Mouse (Mus musculus) liver, embryonic 13.5 days (tissue): ENCODE measurements around the gene Tmx2. TPM values are rescaled to one million over a fixed set of nuclear protein-coding genes. Genes with fewer than 3 reads are reported as not detected.

Experiments used
- ATAC-seq: fragments of 200-750 bp; cut with Nextera tagmentation; 2 replicates; pipeline ENCODE4 v1.8.0; 2017; ENCODE audit warnings: low read depth, mild to moderate bottlenecking, moderate number of reproducible peaks, moderate library complexity
- DNase-seq: peaks from one replicate; pipeline ENCODE4 v3.0.0; 2022
- H3K27ac ChIP-seq: fragments of 300-500 bp; sonication (generic); 2 replicates; pipeline ENCODE4 v1.5.1; 2015; ENCODE audit warnings: moderate library complexity, mild to moderate bottlenecking, inconsistent platforms
- H3K27me3 ChIP-seq: fragments of 300-500 bp; sonication (generic); 2 replicates; pipeline ENCODE4 v1.6.1; 2015; ENCODE audit warnings: mild to moderate bottlenecking, inconsistent platforms
- H3K36me3 ChIP-seq: fragments of 300-500 bp; sonication (generic); 2 replicates; pipeline ENCODE4 v1.6.1; 2015; ENCODE audit warnings: mild to moderate bottlenecking, inconsistent platforms
- H3K4me1 ChIP-seq: fragments of 300-500 bp; sonication (generic); replicated peaks from 2 replicates; pipeline ENCODE4 v1.6.1; 2015; ENCODE audit warnings: inconsistent platforms
- H3K4me2 ChIP-seq: fragments of 300-500 bp; sonication (generic); 2 replicates; pipeline ENCODE4 v1.6.1; 2015; ENCODE audit warnings: inconsistent platforms, mild to moderate bottlenecking, moderate library complexity
- H3K4me3 ChIP-seq: fragments of 300-500 bp; sonication (generic); replicated peaks from 2 replicates; pipeline ENCODE4 v1.5.1; 2015; ENCODE audit warnings: mild to moderate bottlenecking, inconsistent platforms
- H3K9ac ChIP-seq: fragments of 300-500 bp; sonication (generic); 2 replicates; pipeline ENCODE4 v1.6.1; 2015; ENCODE audit warnings: mild to moderate bottlenecking, inconsistent platforms
- H3K9me3 ChIP-seq: fragments of 300-500 bp; sonication (generic); replicated peaks from 2 replicates; pipeline ENCODE4 v1.6.1; 2016; ENCODE audit warnings: inconsistent platforms
- WGBS: fragments of 180-500 bp; shearing (Covaris S2); methylation state at CpG from one replicate; pipeline ENCODE4 v1.1.7; 2015; ENCODE audit not compliant: insufficient replicate concordance; 5-methylcytosine and 5-hydroxymethylcytosine counted together
- polyA plus RNA-seq: library from polyadenylated mRNA; unstranded; fragments of >200 nt; fragmentation: Nextera tagmentation; extraction: Ambion mirVana; gene quantifications from 2 replicates; pipeline ENCODE4 v1.2.1, GENCODE M21; 2015

Gene Tmx2
- polyA plus RNA-seq, 1 experiment from 2014 or later: 77.9 TPM

DNA sequence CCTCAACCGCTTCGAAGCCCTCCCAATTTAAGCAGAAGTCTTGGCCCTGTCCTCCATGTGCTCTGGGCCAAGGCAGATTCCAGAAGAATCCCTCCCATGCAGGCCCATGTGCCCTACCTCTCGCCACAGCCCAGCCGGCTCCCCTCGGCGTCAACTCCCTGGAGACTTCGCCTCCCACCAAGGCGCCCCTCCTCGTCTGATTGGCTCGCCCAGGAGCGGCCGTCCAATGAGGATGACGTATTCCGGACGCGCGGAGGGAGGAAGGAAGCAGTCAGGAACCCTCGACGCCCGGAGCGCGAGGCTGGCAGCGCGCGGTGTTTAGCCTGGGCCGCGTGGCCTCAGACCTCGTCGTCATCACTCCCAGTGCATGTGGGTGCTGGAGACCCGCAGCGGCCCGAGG is 20.1 kb downstream of the Tmx2 start, which contains the start of gene Btbd18:
TSS of gene Btbd18 (plus strand) at position 274 of the 400 bp plus-strand sequence.
- H3K27ac ChIP-seq: no peak within 1 kb of the TSS
- H3K9ac ChIP-seq: no peak within 1 kb of the TSS
- ATAC-seq (no peak), DNase-seq (no peak)
- no peaks in the 10 kb centered on the region for H3K27me3 ChIP-seq
- H3K4me1 ChIP-seq: no peaks in the 10 kb centered on the region
- no peak within 1 kb of the TSS for H3K4me2 ChIP-seq
- no peaks in the 10 kb centered on the region for H3K36me3 ChIP-seq
- no peak within 1 kb of the TSS for H3K4me3 ChIP-seq
- 87% methylated on average over 32 of the region's 32 CpGs for WGBS
- H3K9me3 ChIP-seq: no peaks in the 10 kb centered on the region

- no peaks in the 10 kb centered on the region for H3K27me3 ChIP-seq
- ATAC-seq (no peak), DNase-seq (no peak)
- no peaks in the 10 kb centered on the region for H3K9me3 ChIP-seq
- H3K27ac ChIP-seq: no peak overlapping the region
- peaks cover 4% of the 10 kb centered on the region for H3K4me1 ChIP-seq
- no peak overlapping the region for H3K9ac ChIP-seq
- H3K4me2 ChIP-seq: no peak overlapping the region
- WGBS: 36% methylated on average over 1 of the region's 1 CpGs
- H3K4me3 ChIP-seq: no peak overlapping the region
- no peaks in the 10 kb centered on the region for H3K36me3 ChIP-seq
Observed at GRCm38 (mm10) chr2:84655864-84656263, 23.1 kb downstream of the Tmx2 start.

DNA sequence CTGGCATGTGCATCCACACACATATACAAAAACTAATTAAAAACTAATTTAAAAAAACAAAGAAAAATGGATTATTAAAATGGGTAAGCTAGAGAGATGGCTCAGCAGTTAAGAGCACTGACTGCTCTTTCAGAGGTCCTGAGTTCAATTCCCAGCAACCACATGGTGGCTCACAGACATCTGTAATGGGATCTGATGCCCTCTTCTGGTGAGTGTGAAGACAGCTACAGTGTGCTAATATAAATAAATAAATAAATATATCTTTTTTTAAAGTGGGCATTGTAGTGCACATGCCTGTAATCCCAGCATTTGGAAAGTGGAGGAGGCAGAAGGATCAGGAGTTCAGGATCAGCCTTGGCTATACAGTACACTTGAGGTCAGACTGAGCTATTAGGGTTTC is 25.6 kb downstream of the Tmx2 start:
- Histone ChIP-seq H3K4me1 (peaks cover 15% of the 10 kb centered on the region), H3K4me2 (no peak overlapping the region), H3K9ac (no peak overlapping the region), H3K4me3 (no peak overlapping the region), H3K36me3 (no peaks in the 10 kb centered on the region), H3K9me3 (no peaks in the 10 kb centered on the region), H3K27ac (no peak overlapping the region), H3K27me3 (no peaks in the 10 kb centered on the region)
- no peak for DNase-seq
- ATAC-seq: no peak

- ATAC-seq (peak; percentile 88), DNase-seq (peak; percentile 70)
- Histone ChIP-seq H3K27ac (peak within 1 kb of the TSS; percentile 85), H3K27me3 (no peaks in the 10 kb centered on the region), H3K4me2 (peak within 1 kb of the TSS; percentile 76), H3K9ac (peak within 1 kb of the TSS; percentile 85), H3K4me1 (peaks cover 37% of the 10 kb centered on the region), H3K4me3 (peak within 1 kb of the TSS; percentile 71), H3K9me3 (no peaks in the 10 kb centered on the region), H3K36me3 (no peaks in the 10 kb centered on the region)
- WGBS: 1% methylated on average over 15 of the region's 15 CpGs
Observed at GRCm38 (mm10) chr2:84650464-84651195, 28.3 kb downstream of the Tmx2 start, which contains the start of gene Ctnnd1. TSS of gene Ctnnd1 (minus strand) at chr2:84650765.

DNA sequence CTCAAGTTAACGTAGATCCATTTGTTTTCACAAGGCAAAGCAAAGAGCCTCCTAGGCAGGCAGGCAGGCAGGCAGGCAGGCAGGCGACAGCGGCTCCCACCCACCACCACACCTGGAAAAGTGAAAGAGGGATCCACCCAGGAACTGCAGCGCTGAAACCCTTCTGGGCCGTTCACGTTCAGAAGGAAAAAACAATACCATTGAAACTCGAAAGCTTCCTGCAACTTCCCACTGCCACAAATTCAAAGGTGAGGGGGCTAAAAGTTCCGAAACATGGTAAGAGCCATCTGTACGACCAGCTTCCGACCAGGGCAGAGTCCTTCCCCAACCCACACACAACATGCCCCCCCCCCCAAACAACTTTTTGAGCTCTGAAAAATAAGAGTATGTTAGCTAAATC is 29.3 kb downstream of the Tmx2 start:
- WGBS: 0% methylated on average over 10 of the region's 10 CpGs
- no peaks in the 10 kb centered on the region for H3K36me3 ChIP-seq

DNA sequence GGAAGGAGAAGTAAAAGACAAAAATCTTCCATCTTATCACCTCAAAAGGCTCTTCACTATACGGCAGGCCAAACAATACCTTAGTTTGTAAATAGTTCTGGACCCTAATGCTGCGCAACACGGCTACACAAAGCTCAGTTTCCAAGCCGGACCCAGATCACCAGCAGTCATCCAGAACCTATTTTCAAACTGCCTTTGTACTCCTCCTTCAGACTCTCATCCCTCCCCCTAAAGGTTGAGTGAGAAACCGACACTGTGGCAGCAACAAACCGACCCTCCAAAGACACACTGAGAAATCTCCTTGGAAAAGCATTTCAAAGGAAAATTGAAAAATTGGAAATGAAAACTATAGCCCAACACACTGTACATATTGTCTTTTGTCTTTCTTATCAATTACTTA is 30.6 kb downstream of the Tmx2 start:
- Histone ChIP-seq H3K4me1 (peaks cover 48% of the 10 kb centered on the region), H3K36me3 (no peaks in the 10 kb centered on the region), H3K9me3 (no peaks in the 10 kb centered on the region), H3K9ac (peak overlapping the region; percentile 27; the same call in 1 of the 2 replicates), H3K27ac (no peak overlapping the region), H3K27me3 (no peaks in the 10 kb centered on the region), H3K4me3 (peak overlapping the region; percentile 40), H3K4me2 (peak overlapping the region; percentile 50)
- no peak for DNase-seq
- 53% methylated on average over 6 of the region's 6 CpGs for WGBS
- no peak for ATAC-seq

More for the DNA sequence above, 29.3 kb downstream of the Tmx2 start:
- Histone ChIP-seq H3K4me2 (peak overlapping the region; percentile 76), H3K27ac (peak overlapping the region; percentile 85), H3K27me3 (no peaks in the 10 kb centered on the region), H3K4me3 (peak overlapping the region; percentile 71), H3K9ac (peak overlapping the region; percentile 85), H3K4me1 (peaks cover 42% of the 10 kb centered on the region), H3K9me3 (no peaks in the 10 kb centered on the region)
- ATAC-seq (peak; percentile 62; the same call in 1 of the 2 replicates), DNase-seq (peak; percentile 32)

DNA sequence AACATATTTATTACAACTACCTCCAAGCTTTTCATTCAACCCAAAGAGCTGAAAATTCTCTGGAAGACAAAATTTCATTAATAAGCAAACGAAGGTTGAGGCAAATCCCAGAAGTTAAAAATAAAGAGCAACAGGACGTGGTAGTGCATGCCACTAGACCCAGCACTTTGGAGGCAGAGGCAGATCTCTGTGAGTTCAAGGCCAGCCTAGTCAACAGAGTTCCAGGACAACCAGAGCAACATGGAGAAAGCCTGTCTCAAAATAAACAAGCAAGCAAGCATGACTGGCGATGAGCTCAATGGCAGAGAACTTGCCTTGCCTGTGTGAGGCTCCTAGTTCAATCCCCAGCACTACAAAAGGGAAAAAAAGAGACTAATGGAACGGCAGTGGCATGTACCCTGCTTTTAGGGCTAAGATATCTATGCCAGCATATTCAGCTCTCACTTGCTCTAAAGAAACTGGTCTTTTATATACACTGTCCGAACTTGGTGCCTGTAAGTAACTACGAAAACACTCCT is 31.8 kb downstream of the Tmx2 start:
- DNase-seq (no peak), ATAC-seq (no peak)
- Histone ChIP-seq H3K4me2 (no peak overlapping the region), H3K27me3 (no peaks in the 10 kb centered on the region), H3K9me3 (no peaks in the 10 kb centered on the region), H3K9ac (no peak overlapping the region), H3K4me3 (no peak overlapping the region), H3K27ac (no peak overlapping the region), H3K36me3 (no peaks in the 10 kb centered on the region), H3K4me1 (peaks cover 55% of the 10 kb centered on the region)
- 81% methylated on average over 6 of the region's 6 CpGs for WGBS

DNA sequence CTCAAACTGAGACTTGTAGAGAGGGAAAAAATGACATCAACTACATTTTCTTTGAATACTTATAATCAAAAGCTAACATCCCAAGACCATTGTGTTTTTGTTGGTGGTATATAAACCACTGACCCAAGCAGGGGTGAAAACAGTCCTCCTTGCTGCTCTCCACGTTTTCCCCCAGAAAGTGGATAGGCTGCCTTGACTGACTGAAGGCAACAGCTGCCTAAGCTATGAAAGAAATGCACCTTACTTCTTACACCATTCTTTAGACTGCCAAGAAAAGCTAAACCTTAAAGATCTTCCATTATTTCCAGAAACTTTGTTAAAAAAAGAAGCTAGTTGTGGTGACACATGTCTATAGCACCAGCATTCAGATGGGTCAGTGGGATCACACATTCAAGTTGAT is 32.8 kb downstream of the Tmx2 start:
- no peaks in the 10 kb centered on the region for H3K36me3 ChIP-seq
- H3K27me3 ChIP-seq: no peaks in the 10 kb centered on the region
- H3K27ac ChIP-seq: no peak overlapping the region
- H3K4me2 ChIP-seq: no peak overlapping the region
- no peak overlapping the region for H3K9ac ChIP-seq
- peaks cover 63% of the 10 kb centered on the region for H3K4me1 ChIP-seq
- no peaks in the 10 kb centered on the region for H3K9me3 ChIP-seq
- DNase-seq: no peak
- WGBS: 50% methylated on average over 1 of the region's 1 CpGs
- no peak overlapping the region for H3K4me3 ChIP-seq
- no peak for ATAC-seq

GRCm38 (mm10) chr2:84640833-84641232 is 38.1 kb downstream of the Tmx2 start:
- no peaks in the 10 kb centered on the region for H3K27me3 ChIP-seq
- peaks cover 75% of the 10 kb centered on the region for H3K4me1 ChIP-seq
- no peaks in the 10 kb centered on the region for H3K9me3 ChIP-seq
- no peaks in the 10 kb centered on the region for H3K36me3 ChIP-seq
- no peak overlapping the region for H3K4me3 ChIP-seq
- ATAC-seq (no peak), DNase-seq (no peak)
- no peak overlapping the region for H3K27ac ChIP-seq
- H3K4me2 ChIP-seq: no peak overlapping the region
- H3K9ac ChIP-seq: no peak overlapping the region

DNA sequence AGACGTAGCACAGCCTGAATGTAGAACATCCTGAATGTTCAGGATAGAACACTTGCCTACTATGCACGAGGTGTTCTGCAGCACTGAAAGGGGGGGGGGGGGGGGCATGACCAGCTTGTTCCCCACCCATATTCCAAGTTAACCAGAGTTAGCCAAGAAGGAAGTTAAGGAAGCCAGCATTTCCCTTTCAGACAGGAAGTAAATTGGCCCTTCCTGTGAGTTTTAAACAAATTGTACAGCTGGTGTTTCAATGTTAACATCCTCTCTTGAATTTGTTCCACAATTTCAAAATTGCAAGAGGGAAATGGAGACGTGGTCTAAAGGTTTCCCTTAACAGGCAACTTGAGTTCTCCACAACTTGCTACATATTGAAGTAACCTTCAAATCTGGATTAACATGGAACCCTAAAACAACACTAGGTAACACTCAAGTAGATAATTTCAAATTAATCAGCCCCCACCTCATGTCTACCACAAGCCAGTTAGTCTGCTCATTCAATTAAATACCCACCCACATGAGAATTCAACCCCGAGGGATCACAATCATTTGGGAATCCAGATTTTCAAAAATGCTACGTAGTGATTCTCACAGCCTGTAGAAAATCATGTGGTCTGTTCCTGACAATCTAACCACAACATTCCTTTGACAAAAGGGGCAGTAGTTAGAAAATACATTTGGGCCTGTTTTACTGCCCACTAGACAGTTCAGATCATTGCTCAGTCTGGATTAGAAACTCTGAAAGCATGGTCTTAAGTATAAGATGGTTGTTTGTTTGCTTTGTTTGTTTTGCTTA is 40.3 kb downstream of the Tmx2 start:
- 33% methylated on average over 5 of the region's 5 CpGs for WGBS
- no peak for DNase-seq
- no peaks in the 10 kb centered on the region; the same call in 1 of the 2 replicates for H3K36me3 ChIP-seq
- H3K4me1 ChIP-seq: peaks cover 87% of the 10 kb centered on the region
- H3K4me3 ChIP-seq: no peak overlapping the region
- H3K27me3 ChIP-seq: no peaks in the 10 kb centered on the region
- no peak overlapping the region for H3K9ac ChIP-seq
- H3K4me2 ChIP-seq: no peak overlapping the region
- peak overlapping the region; percentile 36; the same call in 1 of the 2 replicates for H3K27ac ChIP-seq
- no peaks in the 10 kb centered on the region for H3K9me3 ChIP-seq
- ATAC-seq: no peak

- ATAC-seq: no peak
- Histone ChIP-seq H3K27me3 (no peaks in the 10 kb centered on the region), H3K4me1 (peaks cover 90% of the 10 kb centered on the region), H3K9ac (no peak overlapping the region), H3K4me3 (no peak overlapping the region), H3K27ac (peak overlapping the region; percentile 35), H3K9me3 (no peaks in the 10 kb centered on the region), H3K36me3 (no peaks in the 10 kb centered on the region; the same call in 1 of the 2 replicates), H3K4me2 (peak overlapping the region; percentile 23)
- no peak for DNase-seq
- WGBS: 38% methylated on average over 7 of the region's 7 CpGs
Observed at GRCm38 (mm10) chr2:84637452-84638165, 41.3 kb downstream of the Tmx2 start.
